Mouse (Mus musculus) spleen, adult 2 months (tissue): ENCODE measurements around the gene 1810037I17Rik. TPM values are rescaled to one million over a fixed set of nuclear protein-coding genes. Genes with fewer than 3 reads are reported as not detected.

Experiments used
- DNase-seq, 2 experiments: peaks; one replicate each; pipeline versions ENCODE4 v3.0.0 to v3.0.0-alpha.2; 2012 to 2021; ENCODE audit warnings: low spot score in 2 of 2, low read depth in 1 of 2
- H3K27ac ChIP-seq: fragments of 200-500 bp; 2 replicates; pipeline ENCODE4 v1.5.1; 2012; ENCODE audit warnings: low read length, inconsistent platforms; ENCODE audit not compliant: insufficient read depth
- H3K27me3 ChIP-seq: fragments of 200-500 bp; 2 replicates; pipeline ENCODE4 v1.6.1; 2012; ENCODE audit warnings: mild to moderate bottlenecking, moderate library complexity, low read length, inconsistent platforms; ENCODE audit not compliant: control insufficient read depth, insufficient read depth
- H3K36me3 ChIP-seq: fragments of 200-500 bp; 2 replicates; pipeline ENCODE4 v1.6.1; 2012; ENCODE audit warnings: mild to moderate bottlenecking, low read length, inconsistent platforms; ENCODE audit not compliant: control insufficient read depth, insufficient read depth
- H3K4me1 ChIP-seq: fragments of 200-500 bp; 2 replicates; pipeline ENCODE4 v1.6.1; 2011; ENCODE audit warnings: inconsistent platforms; ENCODE audit not compliant: control insufficient read depth, insufficient read depth, insufficient read length
- H3K4me3 ChIP-seq: fragments of 200-500 bp; 2 replicates; pipeline ENCODE4 v1.5.1; 2011; ENCODE audit warnings: mild to moderate bottlenecking, inconsistent platforms; ENCODE audit not compliant: insufficient read depth, insufficient read length; ENCODE audit errors: extremely low read depth
- CTCF ChIP-seq: fragments of 200-500 bp; IDR thresholded peaks from 2 replicates; pipeline ENCODE4 v1.5.1; 2011; ENCODE audit warnings: mild to moderate bottlenecking, inconsistent platforms; ENCODE audit not compliant: insufficient read depth, insufficient read length, insufficient replicate concordance; ENCODE audit errors: extremely low read depth
- POLR2A ChIP-seq: fragments of 200-500 bp; IDR thresholded peaks from 2 replicates; pipeline ENCODE4 v1.6.1; 2011; ENCODE audit warnings: low read depth, low read length, inconsistent platforms
- WGBS: fragments of 180-500 bp; shearing (Covaris S2); methylation state at CpG from one replicate; pipeline ENCODE4 v1.1.7; 2018; 5-methylcytosine and 5-hydroxymethylcytosine counted together
- polyA plus RNA-seq: library from polyadenylated mRNA; depleted of rRNA; stranded (reverse); fragments of >200 nt; gene quantifications from 2 replicates; pipeline ENCODE4 v1.2.3, GENCODE M21; 2012

Gene 1810037I17Rik
- polyA plus RNA-seq, 1 experiment: 16.0 TPM

DNA sequence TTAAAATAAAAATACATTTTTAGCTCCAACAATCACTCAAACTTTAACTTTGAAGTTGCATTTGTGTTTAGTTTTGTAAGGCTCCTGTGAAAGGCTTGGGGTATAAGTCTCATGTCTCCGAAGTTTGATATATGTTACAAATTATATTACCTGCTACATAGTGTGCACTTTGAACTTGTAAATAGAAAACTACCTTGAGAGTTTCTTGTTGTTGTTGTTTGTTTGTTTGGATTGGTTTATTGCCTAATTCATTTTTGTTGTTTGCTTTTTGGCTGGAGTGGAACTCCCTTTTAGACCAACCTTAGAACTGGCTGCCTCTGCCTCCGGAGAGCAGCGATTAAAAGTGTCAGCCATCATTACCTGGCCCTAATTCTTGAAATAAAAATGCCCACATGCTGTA is 29.2 kb upstream of the 1810037I17Rik start, which contains the start of gene Fabp2:
Gene Fabp2 (plus strand): TSS at position 301 of the 400 bp plus-strand sequence.
- H3K4me3 ChIP-seq: no peak within 1 kb of the TSS
- no peak within 1 kb of the TSS for H3K27ac ChIP-seq

DNA sequence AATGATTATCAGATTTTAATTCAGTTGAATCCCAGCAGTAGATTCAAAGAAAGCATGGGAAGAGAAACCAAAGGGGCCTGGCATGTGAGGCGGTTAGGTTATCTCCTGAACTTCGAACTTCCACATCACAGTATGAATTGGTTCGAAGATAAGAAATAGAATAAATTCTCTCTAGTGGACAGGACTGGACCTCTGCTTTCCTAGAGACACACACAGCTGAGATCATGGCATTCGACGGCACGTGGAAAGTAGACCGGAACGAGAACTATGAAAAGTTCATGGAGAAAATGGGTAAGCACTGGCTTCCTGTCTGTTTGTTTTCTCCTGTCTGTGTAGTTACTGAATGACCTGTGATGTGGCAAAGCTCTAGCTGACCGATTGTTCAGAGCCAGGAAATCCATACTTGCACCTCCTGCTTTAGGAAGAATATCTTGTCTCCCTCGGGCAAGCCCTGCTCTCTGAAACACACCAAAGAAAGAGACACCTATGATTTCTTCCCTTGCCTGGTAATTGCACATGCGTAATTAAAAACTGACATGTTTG is 28.7 kb upstream of the 1810037I17Rik start:
- H3K27ac ChIP-seq: no peak overlapping the region
- TF ChIP-seq POLR2A (no peak), CTCF (no peak)
- H3K4me3 ChIP-seq: no peak overlapping the region
- H3K36me3 ChIP-seq: no peaks in the 10 kb centered on the region
- no peaks in the 10 kb centered on the region for H3K4me1 ChIP-seq
- 84% methylated on average over 11 of the region's 11 CpGs for WGBS
- DNase-seq: no peak
- H3K27me3 ChIP-seq: no peaks in the 10 kb centered on the region

More for the DNA sequence above, 29.2 kb upstream of the 1810037I17Rik start, which contains the start of gene Fabp2:
- WGBS: 97% methylated on average over 3 of the region's 3 CpGs
- Histone ChIP-seq H3K27me3 (no peaks in the 10 kb centered on the region), H3K36me3 (no peaks in the 10 kb centered on the region), H3K4me1 (no peaks in the 10 kb centered on the region)
- no peak for DNase-seq
- TF ChIP-seq CTCF: no peak
- no peak for TF ChIP-seq POLR2A

DNA sequence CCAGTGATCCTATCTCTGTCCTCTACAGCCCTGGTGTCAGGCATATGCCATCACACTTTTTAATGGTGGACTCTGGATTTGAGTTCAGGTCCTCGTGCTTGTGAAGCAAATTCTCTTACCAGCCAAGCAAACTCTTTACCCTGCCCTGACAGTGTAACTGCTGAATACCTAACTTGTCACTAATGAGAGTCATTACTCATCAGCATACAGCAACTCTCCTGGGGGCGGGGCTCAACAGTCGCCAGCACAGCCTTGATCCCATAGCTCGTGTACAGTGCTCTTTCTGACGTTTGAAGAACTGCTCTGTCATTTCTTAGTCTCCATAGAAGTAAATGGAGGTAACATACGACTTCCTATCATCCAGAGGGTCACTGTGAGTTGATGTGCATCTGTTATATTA is 25.7 kb upstream of the 1810037I17Rik start:
- no peak overlapping the region for H3K4me3 ChIP-seq
- H3K27ac ChIP-seq: no peak overlapping the region
- no peaks in the 10 kb centered on the region for H3K4me1 ChIP-seq
- H3K27me3 ChIP-seq: no peaks in the 10 kb centered on the region
- no peaks in the 10 kb centered on the region for H3K36me3 ChIP-seq
- no peak for DNase-seq
- WGBS: 63% methylated on average over 6 of the region's 6 CpGs
- TF ChIP-seq POLR2A (no peak), CTCF (no peak)

DNA sequence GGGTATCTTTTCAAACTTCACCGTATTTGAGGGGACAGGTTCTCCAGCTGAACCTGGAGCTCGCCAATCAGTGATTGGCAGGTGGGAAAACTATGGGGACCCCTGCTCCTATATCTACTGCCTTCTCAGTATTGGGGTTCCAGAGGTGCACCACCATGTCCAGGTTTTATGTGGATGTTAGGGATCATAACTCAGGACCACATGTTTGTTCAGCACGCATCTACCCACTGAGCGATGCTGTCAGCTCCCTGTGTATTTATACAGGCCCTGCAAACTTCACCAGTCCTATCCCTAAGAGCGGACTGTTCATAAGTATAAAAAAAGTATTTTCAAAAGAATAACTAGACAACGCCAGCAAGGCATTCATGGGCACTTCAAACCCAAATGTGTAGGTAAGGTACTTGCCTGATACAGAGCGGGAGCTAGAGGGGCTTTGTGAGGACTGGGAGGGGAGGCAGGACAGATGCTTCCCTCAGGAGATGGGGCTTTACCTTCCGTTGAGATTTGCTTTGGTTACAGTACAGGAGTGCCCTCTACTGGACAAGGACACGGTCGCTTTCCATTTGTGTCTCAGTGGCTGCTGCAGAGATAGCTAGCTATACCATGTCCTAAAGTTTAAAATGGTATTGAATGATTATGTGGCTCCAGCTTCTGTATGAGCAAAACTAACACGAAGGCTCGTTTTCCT is 20.1 kb upstream of the 1810037I17Rik start:
- no peaks in the 10 kb centered on the region for H3K27me3 ChIP-seq
- H3K4me3 ChIP-seq: no peak overlapping the region
- WGBS: 49% methylated on average over 12 of the region's 12 CpGs
- no peaks in the 10 kb centered on the region for H3K4me1 ChIP-seq
- TF ChIP-seq CTCF (peak; percentile 38; the same call in 1 of the 2 replicates), POLR2A (no peak)
- H3K36me3 ChIP-seq: no peaks in the 10 kb centered on the region
- no peak overlapping the region for H3K27ac ChIP-seq
- DNase-seq: no peak

GRCm38 (mm10) chr3:122907841-122908240 is 16.2 kb upstream of the 1810037I17Rik start:
- no peak for TF ChIP-seq POLR2A
- no peak for TF ChIP-seq CTCF
- no peak overlapping the region for H3K27ac ChIP-seq
- no peak for DNase-seq
- no peaks in the 10 kb centered on the region for H3K27me3 ChIP-seq
- no peaks in the 10 kb centered on the region for H3K36me3 ChIP-seq
- no peaks in the 10 kb centered on the region for H3K4me1 ChIP-seq
- no peak overlapping the region for H3K4me3 ChIP-seq
- WGBS: 91% methylated on average over 2 of the region's 2 CpGs

DNA sequence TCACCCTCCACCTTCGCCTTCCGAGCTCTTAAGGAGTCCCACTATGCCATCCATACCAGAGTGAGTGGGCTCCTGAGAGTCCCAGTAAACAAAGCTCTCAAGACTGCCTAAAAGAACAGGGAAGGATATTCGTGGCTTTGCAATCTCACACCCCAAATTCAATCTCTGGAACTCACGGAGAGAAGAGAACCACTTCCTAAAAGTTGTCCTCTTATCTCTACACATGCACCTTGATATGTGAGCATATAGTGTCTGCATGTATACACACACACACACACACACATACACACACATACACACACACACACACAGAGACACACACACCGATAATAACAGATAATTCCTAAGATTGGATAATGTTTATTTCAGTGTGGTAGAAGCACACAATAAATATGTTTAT is 8.5 kb upstream of the 1810037I17Rik start:
- 67% methylated on average over 5 of the region's 5 CpGs for WGBS
- no peaks in the 10 kb centered on the region for H3K36me3 ChIP-seq
- no peak overlapping the region for H3K27ac ChIP-seq
- no peak overlapping the region for H3K4me3 ChIP-seq
- no peaks in the 10 kb centered on the region for H3K27me3 ChIP-seq
- no peaks in the 10 kb centered on the region for H3K4me1 ChIP-seq
- no peak for DNase-seq
- TF ChIP-seq POLR2A: no peak
- TF ChIP-seq CTCF: no peak

- Histone ChIP-seq H3K4me1 (no peaks in the 10 kb centered on the region), H3K36me3 (no peaks in the 10 kb centered on the region), H3K4me3 (no peak overlapping the region), H3K27me3 (no peaks in the 10 kb centered on the region), H3K27ac (no peak overlapping the region)
- TF ChIP-seq POLR2A (no peak), CTCF (no peak)
- no peak for DNase-seq
- WGBS: 84% methylated on average over 6 of the region's 6 CpGs
Measured at GRCm38 (mm10) chr3:122916191-122916680, 7.8 kb upstream of the 1810037I17Rik start.
